Mouse (Mus musculus) bone marrow, adult 2 months (tissue): ENCODE data around the gene Cops2.

Experiments used
- CTCF ChIP-seq: fragments of 200-500 bp; IDR thresholded peaks from 2 replicates; pipeline ENCODE4 v1.5.1; 2011; ENCODE audit warnings: low read length, control low read depth; ENCODE audit not compliant: control insufficient read depth, insufficient read depth
- POLR2A ChIP-seq: fragments of 200-500 bp; IDR thresholded peaks from 2 replicates; pipeline ENCODE4 v1.6.1; 2011; ENCODE audit warnings: low read depth, mild to moderate bottlenecking, control low read depth, low read length, borderline replicate concordance; ENCODE audit not compliant: control insufficient read depth

DNA sequence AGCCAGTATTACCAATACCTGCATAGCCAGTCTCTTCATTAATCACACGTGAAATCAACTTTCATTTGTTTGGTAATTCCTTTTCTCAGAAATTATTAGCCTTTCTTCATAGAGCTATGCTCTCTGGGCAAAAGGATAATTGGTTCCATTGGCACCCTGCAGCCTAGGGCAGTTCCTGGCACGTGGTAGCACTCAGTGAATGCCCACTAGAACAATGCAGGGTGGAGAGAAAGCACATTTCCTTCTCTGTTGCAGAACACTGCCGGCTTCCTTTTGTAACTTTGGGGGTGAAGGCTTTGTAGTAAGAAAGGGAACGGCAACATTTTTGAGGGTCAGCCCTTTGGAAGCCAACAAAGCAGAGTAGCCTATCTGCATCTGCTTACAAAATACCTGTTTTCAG, 32.7 kb downstream of the Cops2 start:
- no peak for TF ChIP-seq POLR2A
- no peak for TF ChIP-seq CTCF
